In the genomic region with DNA sequence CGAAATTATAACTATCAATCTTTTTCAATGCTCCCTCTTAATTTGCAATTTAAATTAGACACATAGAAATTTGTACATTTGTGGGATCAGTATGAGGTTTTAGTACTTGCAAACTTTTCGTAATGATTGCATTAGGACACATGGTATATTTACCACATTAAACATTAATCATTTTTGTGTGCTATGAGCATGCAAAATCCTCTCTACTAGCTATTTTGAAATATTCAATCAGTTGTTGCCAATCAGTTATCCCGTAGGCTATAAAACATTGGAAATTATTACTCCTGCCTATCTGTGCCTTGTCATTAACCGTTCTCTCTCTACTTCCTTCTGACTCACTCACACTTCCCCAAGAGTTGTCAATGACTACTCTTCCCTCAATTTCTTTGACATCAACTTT, we compare ENCODE assay signal across 17 mouse cellular contexts.
DNase-seq lines count a peak whose midpoint lies in the region; ATAC-seq lines count a peak whose summit lies in the region.
"Had no signal": no experiment of that assay in that cellular context is flagged by ENCODE, and none has a peak within 500 bp of the region (broad histone marks: within the 10 kb centered on the region; RNA-seq: fewer than 3 reads in every experiment).

No protein-coding gene starts in this region.

- no peak for ATAC-seq in granulocyte monocyte progenitor cell, adult 5-6 weeks (replicated peaks; ENCODE audit: poor library complexity, severe bottlenecking)
- ATAC-seq: activated CD4-positive, CD25-positive, alpha-beta regulatory T cell, adult 4 months; CD4-positive, CD25-positive, alpha-beta regulatory T cell, adult 4 months; Patski had no signal

- DNase-seq in fat pad, adult 2 months (ENCODE audit: extremely low read depth, low read depth, low spot score): peak; percentile 58
- DNase-seq in gonadal fat pad, adult 2 months (ENCODE audit: low read depth): peak; percentile 65
- no peak for DNase-seq in embryo, embryonic 9.5 days (ENCODE audit: extremely low spot score)
- DNase-seq: adrenal gland, adult 2 months; adrenal gland, adult 8-10 months; adrenal gland, postnatal 10 days; adrenal gland, postnatal 14 days; adrenal gland, postnatal 25 days; adrenal gland, postnatal 36 days; B cell, adult 2 months; cerebellum, adult 11 months; cerebellum, adult 11-12 months; cerebellum, adult 18-20 months had no signal
